Mouse (Mus musculus): ENCODE data around the gene Fam78b. TPM values are rescaled to one million over a fixed set of nuclear protein-coding genes. Genes with fewer than 3 reads are reported as not detected.
A peak's percentile ranks its signal among the peaks of the same experiment; 100 is the strongest.

Gene Fam78b
- polyA plus RNA-seq (2014; fragmentation: Nextera tagmentation; extraction: Ambion mirVana), result 0.66 and 0.93 TPM in 2 replicates

GRCm38 (mm10) chr1:167001174-167001843, at the start of gene Fam78b:
Fam78b (plus strand) TSS chr1:167001417.
- Histone ChIP-seq H3K27ac (ENCODE audit: low read depth, low read length) (no peak within 1 kb of the TSS), H3K9me3 (ENCODE audit: control insufficient read depth, low read length) (no peaks in the 10 kb centered on the region), H3K9ac (ENCODE audit: low read depth, low read length) (peak within 1 kb of the TSS; percentile 69), H3K4me2 (peak within 1 kb of the TSS; percentile 89), H3K36me3 (ENCODE audit: control insufficient read depth, insufficient read depth, low read length) (no peaks in the 10 kb centered on the region), H3K4me1 (replicated peaks; ENCODE audit: control insufficient read depth, insufficient read depth, low read length) (0 out of 2 replicates have a peak, but pooled peaks cover 3% of the 10 kb centered on the region), H3K27me3 (replicated peaks; ENCODE audit: control insufficient read depth, insufficient read depth, low read length) (peaks cover 30% of the 10 kb centered on the region), H3K4me3 (ENCODE audit: low read depth, low read length) (peak within 1 kb of the TSS; percentile 73)
- WGBS, result 2% methylated on average over 63 of the region's 85 CpGs
- DNase-seq (ENCODE audit: low spot score), result no peak
- peak; percentile 32 for ATAC-seq (replicated peaks; ENCODE audit: low FRiP score)

GRCm38 (mm10) chr1:166964508-166964907, 36.7 kb upstream of the Fam78b start:
- 31% methylated on average over 10 of the region's 10 CpGs for WGBS
- H3K4me2 ChIP-seq, result no peak overlapping the region
- no peak overlapping the region for H3K9ac ChIP-seq (ENCODE audit: low read depth, low read length)
- H3K4me3 ChIP-seq (ENCODE audit: low read depth, low read length), result no peak overlapping the region
- no peaks in the 10 kb centered on the region for H3K4me1 ChIP-seq (replicated peaks; ENCODE audit: control insufficient read depth, insufficient read depth, low read length)
- ATAC-seq (replicated peaks; ENCODE audit: low FRiP score), result no peak
- H3K9me3 ChIP-seq (ENCODE audit: control insufficient read depth, low read length), result no peaks in the 10 kb centered on the region
- H3K36me3 ChIP-seq (ENCODE audit: control insufficient read depth, insufficient read depth, low read length), result no peaks in the 10 kb centered on the region
- DNase-seq (ENCODE audit: low spot score), result peak; percentile 36
- no peaks in the 10 kb centered on the region for H3K27me3 ChIP-seq (replicated peaks; ENCODE audit: control insufficient read depth, insufficient read depth, low read length)
- H3K27ac ChIP-seq (ENCODE audit: low read depth, low read length), result no peak overlapping the region

- Histone ChIP-seq H3K27ac (ENCODE audit: low read depth, low read length) (no peak overlapping the region), H3K4me3 (ENCODE audit: low read depth, low read length) (no peak overlapping the region), H3K27me3 (replicated peaks; ENCODE audit: control insufficient read depth, insufficient read depth, low read length) (no peaks in the 10 kb centered on the region), H3K9ac (ENCODE audit: low read depth, low read length) (no peak overlapping the region), H3K4me1 (replicated peaks; ENCODE audit: control insufficient read depth, insufficient read depth, low read length) (no peaks in the 10 kb centered on the region), H3K36me3 (ENCODE audit: control insufficient read depth, insufficient read depth, low read length) (no peaks in the 10 kb centered on the region), H3K4me2 (no peak overlapping the region), H3K9me3 (ENCODE audit: control insufficient read depth, low read length) (no peaks in the 10 kb centered on the region)
- 54% methylated on average over 5 of the region's 5 CpGs for WGBS
- DNase-seq (ENCODE audit: low spot score) (no peak), ATAC-seq (replicated peaks; ENCODE audit: low FRiP score) (no peak)
These were observed 32.9 kb upstream of the Fam78b start for GRCm38 (mm10) chr1:166968271-166968670.

GRCm38 (mm10) chr1:166973731-166974130, 27.5 kb upstream of the Fam78b start:
- WGBS, result 83% methylated on average over 3 of the region's 3 CpGs
- Histone ChIP-seq H3K9ac (ENCODE audit: low read depth, low read length) (no peak overlapping the region), H3K9me3 (ENCODE audit: control insufficient read depth, low read length) (no peaks in the 10 kb centered on the region), H3K36me3 (ENCODE audit: control insufficient read depth, insufficient read depth, low read length) (no peaks in the 10 kb centered on the region), H3K27me3 (replicated peaks; ENCODE audit: control insufficient read depth, insufficient read depth, low read length) (no peaks in the 10 kb centered on the region), H3K4me3 (ENCODE audit: low read depth, low read length) (no peak overlapping the region), H3K4me2 (no peak overlapping the region), H3K4me1 (replicated peaks; ENCODE audit: control insufficient read depth, insufficient read depth, low read length) (no peaks in the 10 kb centered on the region), H3K27ac (ENCODE audit: low read depth, low read length) (no peak overlapping the region)
- no peak for DNase-seq (ENCODE audit: low spot score)
- ATAC-seq (replicated peaks; ENCODE audit: low FRiP score), result no peak

GRCm38 (mm10) chr1:166978611-166979010, 22.6 kb upstream of the Fam78b start:
- Histone ChIP-seq H3K4me2 (no peak overlapping the region), H3K27me3 (replicated peaks; ENCODE audit: control insufficient read depth, insufficient read depth, low read length) (no peaks in the 10 kb centered on the region), H3K4me1 (replicated peaks; ENCODE audit: control insufficient read depth, insufficient read depth, low read length) (no peaks in the 10 kb centered on the region), H3K27ac (ENCODE audit: low read depth, low read length) (no peak overlapping the region), H3K9ac (ENCODE audit: low read depth, low read length) (no peak overlapping the region), H3K36me3 (ENCODE audit: control insufficient read depth, insufficient read depth, low read length) (no peaks in the 10 kb centered on the region), H3K9me3 (ENCODE audit: control insufficient read depth, low read length) (no peaks in the 10 kb centered on the region), H3K4me3 (ENCODE audit: low read depth, low read length) (no peak overlapping the region)
- DNase-seq (ENCODE audit: low spot score), result no peak
- 74% methylated on average over 5 of the region's 5 CpGs for WGBS
- ATAC-seq (replicated peaks; ENCODE audit: low FRiP score), result no peak

- WGBS, result 76% methylated on average over 5 of the region's 5 CpGs
- no peak overlapping the region for H3K4me2 ChIP-seq
- no peak overlapping the region for H3K9ac ChIP-seq (ENCODE audit: low read depth, low read length)
- H3K36me3 ChIP-seq (ENCODE audit: control insufficient read depth, insufficient read depth, low read length), result no peaks in the 10 kb centered on the region
- no peaks in the 10 kb centered on the region for H3K9me3 ChIP-seq (ENCODE audit: control insufficient read depth, low read length)
- H3K4me3 ChIP-seq (ENCODE audit: low read depth, low read length), result no peak overlapping the region
- no peak overlapping the region for H3K27ac ChIP-seq (ENCODE audit: low read depth, low read length)
- DNase-seq (ENCODE audit: low spot score), result no peak
- ATAC-seq (replicated peaks; ENCODE audit: low FRiP score), result no peak
- no peaks in the 10 kb centered on the region; the same call in 1 of the 2 replicates for H3K27me3 ChIP-seq (replicated peaks; ENCODE audit: control insufficient read depth, insufficient read depth, low read length)
- H3K4me1 ChIP-seq (replicated peaks; ENCODE audit: control insufficient read depth, insufficient read depth, low read length), result no peaks in the 10 kb centered on the region
These were observed 7.0 kb upstream of the Fam78b start for GRCm38 (mm10) chr1:166994266-166994665.

- no peak overlapping the region for H3K4me2 ChIP-seq
- H3K4me3 ChIP-seq (ENCODE audit: low read depth, low read length), result no peak overlapping the region
- H3K4me1 ChIP-seq (replicated peaks; ENCODE audit: control insufficient read depth, insufficient read depth, low read length), result no peaks in the 10 kb centered on the region
- peaks cover 7% of the 10 kb centered on the region for H3K27me3 ChIP-seq (replicated peaks; ENCODE audit: control insufficient read depth, insufficient read depth, low read length)
- H3K9ac ChIP-seq (ENCODE audit: low read depth, low read length), result no peak overlapping the region
- ATAC-seq (replicated peaks; ENCODE audit: low FRiP score) (no peak), DNase-seq (ENCODE audit: low spot score) (no peak)
- H3K9me3 ChIP-seq (ENCODE audit: control insufficient read depth, low read length), result no peaks in the 10 kb centered on the region
- WGBS, result 59% methylated on average over 8 of the region's 8 CpGs
- no peak overlapping the region for H3K27ac ChIP-seq (ENCODE audit: low read depth, low read length)
- no peaks in the 10 kb centered on the region for H3K36me3 ChIP-seq (ENCODE audit: control insufficient read depth, insufficient read depth, low read length)
These were observed 5.0 kb upstream of the Fam78b start for GRCm38 (mm10) chr1:166996250-166996649.

- Histone ChIP-seq H3K27ac (ENCODE audit: low read depth, low read length) (no peak overlapping the region), H3K9ac (ENCODE audit: low read depth, low read length) (no peak overlapping the region), H3K4me1 (replicated peaks; ENCODE audit: control insufficient read depth, insufficient read depth, low read length) (0 out of 2 replicates have a peak, but pooled peaks cover 3% of the 10 kb centered on the region), H3K27me3 (replicated peaks; ENCODE audit: control insufficient read depth, insufficient read depth, low read length) (peaks cover 12% of the 10 kb centered on the region), H3K9me3 (ENCODE audit: control insufficient read depth, low read length) (no peaks in the 10 kb centered on the region), H3K4me3 (ENCODE audit: low read depth, low read length) (no peak overlapping the region), H3K36me3 (ENCODE audit: control insufficient read depth, insufficient read depth, low read length) (no peaks in the 10 kb centered on the region), H3K4me2 (no peak overlapping the region)
- DNase-seq (ENCODE audit: low spot score) (no peak), ATAC-seq (replicated peaks; ENCODE audit: low FRiP score) (no peak)
- 62% methylated on average over 7 of the region's 7 CpGs for whole genome bisulfite sequencing
These were observed 4.4 kb upstream of the Fam78b start for GRCm38 (mm10) chr1:166996811-166997210.

GRCm38 (mm10) chr1:167000529-167001173, 566 bp upstream of the Fam78b start:
- Histone ChIP-seq H3K4me3 (ENCODE audit: low read depth, low read length) (peak overlapping the region; percentile 73), H3K27me3 (replicated peaks; ENCODE audit: control insufficient read depth, insufficient read depth, low read length) (peaks cover 30% of the 10 kb centered on the region)

More at GRCm38 (mm10) chr1:167000529-167001173, 566 bp upstream of the Fam78b start:
- ATAC-seq (replicated peaks; ENCODE audit: low FRiP score), result peak; percentile 77
- Histone ChIP-seq H3K36me3 (ENCODE audit: control insufficient read depth, insufficient read depth, low read length) (no peaks in the 10 kb centered on the region), H3K9ac (ENCODE audit: low read depth, low read length) (peak overlapping the region; percentile 69), H3K27ac (ENCODE audit: low read depth, low read length) (no peak overlapping the region), H3K4me2 (peak overlapping the region; percentile 89), H3K4me1 (replicated peaks; ENCODE audit: control insufficient read depth, insufficient read depth, low read length) (0 out of 2 replicates have a peak, but pooled peaks cover 3% of the 10 kb centered on the region), H3K9me3 (ENCODE audit: control insufficient read depth, low read length) (no peaks in the 10 kb centered on the region)
- under 1% methylated on average over 47 of the region's 76 CpGs for WGBS
- peak; percentile 76 for DNase-seq (ENCODE audit: low spot score)
